In the genomic region with DNA sequence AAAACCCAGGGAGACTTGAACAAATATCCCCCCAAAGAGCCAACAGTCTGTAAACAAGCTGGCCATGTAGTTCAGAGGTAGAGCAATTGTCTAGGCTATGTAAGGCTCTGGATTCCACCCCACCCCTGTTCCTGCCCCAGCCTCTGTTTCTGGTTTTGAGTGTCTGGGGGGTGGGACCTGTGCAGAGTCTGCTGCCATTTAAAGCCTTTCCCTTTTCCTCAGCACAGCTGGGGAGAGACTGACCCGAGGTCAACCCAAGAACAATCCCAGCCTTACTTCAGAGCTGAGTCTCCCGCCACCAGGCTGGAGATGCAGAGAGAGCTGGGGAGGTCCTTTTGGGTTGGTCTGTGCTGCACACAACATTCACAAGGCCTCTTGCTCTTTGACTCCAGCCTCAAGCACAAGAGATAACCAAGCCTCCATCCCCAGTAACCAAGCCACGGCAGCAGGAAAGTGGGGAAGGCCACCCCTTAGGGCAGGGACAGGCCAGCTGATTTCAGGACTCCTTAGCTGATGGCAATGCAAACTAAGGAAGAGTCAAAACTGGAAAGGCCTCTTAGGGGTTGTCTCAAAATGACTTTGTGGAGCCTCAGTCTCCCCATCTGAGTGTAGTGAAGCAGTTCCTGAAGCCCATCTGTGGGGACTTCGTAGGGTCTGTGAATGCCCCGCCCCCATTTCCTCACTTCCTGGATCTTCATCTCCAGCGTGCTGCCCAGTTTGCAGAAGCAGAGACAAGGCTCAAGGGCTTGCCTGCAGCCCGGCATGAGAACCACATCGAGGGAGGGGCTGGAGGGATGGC, we compare ENCODE assay signal across 11 mouse cellular contexts. TPM values are rescaled to one million over a fixed set of nuclear protein-coding genes. Genes with fewer than 3 reads are reported as not detected.
A peak's percentile ranks its signal among the peaks of the same experiment; 100 is the strongest.
DNase-seq lines count a peak whose midpoint lies in the region; ATAC-seq and TF ChIP-seq lines count a peak whose summit lies in the region.
"Had no signal": no experiment of that assay in that cellular context is flagged by ENCODE, and none has a peak within 500 bp of the region (broad histone marks: within the 10 kb centered on the region; RNA-seq: fewer than 3 reads in every experiment).

No protein-coding gene starts in this region.

- TF ChIP-seq RAD21 in CH12.LX (IDR thresholded peaks at IDR 0.05; ENCODE audit: low read depth, low read length): no peak; the same call in 1 of the 2 replicates

- no peaks in the 10 kb centered on the region for H3K27me3 ChIP-seq in kidney, embryonic 16.5 days (ENCODE audit: insufficient read depth, low read length)
- H3K27me3 ChIP-seq in kidney, embryonic 14.5 days (ENCODE audit: control insufficient read depth, insufficient read depth, low read length): no peaks in the 10 kb centered on the region
- no peaks in the 10 kb centered on the region for H3K27me3 ChIP-seq in CH12.LX (replicated peaks)
- no peaks in the 10 kb centered on the region for H3K27me3 ChIP-seq in limb, embryonic 10.5 days (ENCODE audit: low read depth, poor library complexity, severe bottlenecking)
- H3K27me3 ChIP-seq: heart, embryonic 15.5 days had no signal

- 50% methylated on average over 8 of the region's 8 CpGs for WGBS in kidney, embryonic 16.5 days
- WGBS in kidney, embryonic 14.5 days: 55% methylated on average over 8 of the region's 8 CpGs
- WGBS in limb, embryonic 10.5 days: 53% methylated on average over 8 of the region's 8 CpGs

- TF ChIP-seq CTCF in CH12.LX (conservative IDR thresholded peaks at IDR 0.05 in 1 of 2, IDR thresholded peaks at IDR 0.05 in 1 of 2; ENCODE audit: low read depth in 2 of 2, low read length in 2 of 2): no peak

- H3K36me3 ChIP-seq in kidney, embryonic 16.5 days (ENCODE audit: insufficient read depth, low read length): no peaks in the 10 kb centered on the region
- no peaks in the 10 kb centered on the region for H3K36me3 ChIP-seq in kidney, embryonic 14.5 days (ENCODE audit: control insufficient read depth, insufficient read depth, low read length)
- no peaks in the 10 kb centered on the region for H3K36me3 ChIP-seq in CH12.LX (replicated peaks in 1 of 2; ENCODE audit: control insufficient read depth in 1 of 2, insufficient read depth in 1 of 2, low read length in 1 of 2)
- no peaks in the 10 kb centered on the region for H3K36me3 ChIP-seq in limb, embryonic 10.5 days
- H3K36me3 ChIP-seq: heart, embryonic 15.5 days had no signal

- no peak overlapping the region for H3K9ac ChIP-seq in kidney, embryonic 16.5 days (replicated peaks; ENCODE audit: low read length)
- H3K9ac ChIP-seq in kidney, embryonic 14.5 days (ENCODE audit: low read depth, low read length): no peak overlapping the region
- no peak overlapping the region for H3K9ac ChIP-seq in CH12.LX (ENCODE audit: insufficient read depth, low read depth)
- H3K9ac ChIP-seq: heart, embryonic 15.5 days had no signal

- DNase-seq in CH12.LX (ENCODE audit: extremely low read depth) (peak; percentile 86), R1 (ENCODE audit: low read depth, low spot score) (peak; percentile 69)
- peak; percentile 60 for DNase-seq in limb, embryonic 10.5 days (ENCODE audit: low spot score)
- no peak for DNase-seq in frontal cortex, postnatal 36 days (ENCODE audit: low spot score in 2 of 2)
- no peak for DNase-seq in kidney, postnatal 14 days
- DNase-seq in urinary bladder, adult 2 months (ENCODE audit: low spot score): no peak
- DNase-seq: lung, adult 18-20 months; right cerebral cortex, postnatal 4 days had no signal

- no peak for TF ChIP-seq POLR2A in CH12.LX (IDR thresholded peaks at IDR 0.05; ENCODE audit: low read depth, low read length)

- no peaks in the 10 kb centered on the region for H3K79me2 ChIP-seq in CH12.LX (replicated peaks; ENCODE audit: control insufficient read depth, extremely low read depth, insufficient read depth, poor library complexity, severe bottlenecking)

- 0 out of 2 replicates have a peak, but pooled peaks cover under 1% of the 10 kb centered on the region for H3K4me1 ChIP-seq in kidney, embryonic 16.5 days (ENCODE audit: insufficient read depth, low read length)
- no peaks in the 10 kb centered on the region for H3K4me1 ChIP-seq in kidney, embryonic 14.5 days (ENCODE audit: control insufficient read depth, insufficient read depth, low read length)
- H3K4me1 ChIP-seq in CH12.LX (ENCODE audit: control insufficient read depth in 1 of 2, insufficient read depth in 2 of 2): peaks cover 18 to 49% of the 10 kb centered on the region in 2 experiments
- H3K4me1 ChIP-seq in limb, embryonic 10.5 days: peaks cover 26% of the 10 kb centered on the region

- H3K27ac ChIP-seq in kidney, embryonic 16.5 days (ENCODE audit: low read length): no peak overlapping the region
- H3K27ac ChIP-seq in kidney, embryonic 14.5 days (ENCODE audit: low read depth, low read length): no peak overlapping the region
- peak overlapping the region; percentile 73 for H3K27ac ChIP-seq in CH12.LX (ENCODE audit: insufficient read depth, low read depth)
- H3K27ac ChIP-seq in limb, embryonic 10.5 days: peak overlapping the region; percentile 87
- H3K27ac ChIP-seq: heart, embryonic 15.5 days had no signal

- no peak overlapping the region for H3K4me3 ChIP-seq in kidney, embryonic 16.5 days (ENCODE audit: low read length)
- no peak overlapping the region for H3K4me3 ChIP-seq in kidney, embryonic 14.5 days (ENCODE audit: low read length)
- no peak overlapping the region for H3K4me3 ChIP-seq in CH12.LX (replicated peaks in 1 of 3; ENCODE audit: low read depth in 2 of 3, low read length in 2 of 3, poor library complexity in 1 of 3)
- no peak overlapping the region for H3K4me3 ChIP-seq in limb, embryonic 10.5 days
- H3K4me3 ChIP-seq: heart, embryonic 15.5 days had no signal

- dilution Hi-C loops in CH12.LX (cut with MboI; ENCODE audit: extremely low pct_ligation_motif_present, extremely low pct_unique_long_range_greater_than_20kb, low sequenced_read_pairs): no loop called here

- H3K4me2 ChIP-seq in kidney, embryonic 16.5 days (replicated peaks; ENCODE audit: low read depth, low read length): no peak overlapping the region
- no peak overlapping the region for H3K4me2 ChIP-seq in kidney, embryonic 14.5 days (replicated peaks; ENCODE audit: low read depth, low read length)
- H3K4me2 ChIP-seq in CH12.LX (ENCODE audit: insufficient read depth, low read depth, poor library complexity, severe bottlenecking): no peak overlapping the region
- H3K4me2 ChIP-seq: heart, embryonic 15.5 days had no signal

- peak; percentile 49; the same call in 1 of the 2 replicates for ATAC-seq in kidney, embryonic 16.5 days (ENCODE audit: low FRiP score, low TSS enrichment)
- no peak for ATAC-seq in kidney, embryonic 14.5 days (ENCODE audit: low FRiP score, low TSS enrichment)

- no peaks in the 10 kb centered on the region for H3K9me3 ChIP-seq in kidney, embryonic 16.5 days (ENCODE audit: low read length)
- H3K9me3 ChIP-seq in kidney, embryonic 14.5 days (ENCODE audit: control insufficient read depth, low read length): no peaks in the 10 kb centered on the region
- H3K9me3 ChIP-seq in CH12.LX (replicated peaks; ENCODE audit: low read length): no peaks in the 10 kb centered on the region
- no peaks in the 10 kb centered on the region for H3K9me3 ChIP-seq in limb, embryonic 10.5 days (replicated peaks)
- H3K9me3 ChIP-seq: heart, embryonic 15.5 days had no signal

- in situ Hi-C loops in CH12.LX (cut with MboI; ENCODE audit: low pct_ligation_motif_present, low pct_unique_long_range_greater_than_20kb, low sequenced_read_pairs): no loop called here

- TF ChIP-seq EP300 in CH12.LX (IDR thresholded peaks at IDR 0.05; ENCODE audit: low read length): peak; percentile 90

TF ChIP-seq in CH12.LX, 34 proteins besides CTCF, POLR2A, EP300 and RAD21 (continues in another document):
- TF ChIP-seq TBP (conservative IDR thresholded peaks at IDR 0.05; ENCODE audit: low read depth, low read length) (no peak), NELFE (IDR thresholded peaks at IDR 0.05; ENCODE audit: low read depth, low read length) (peak; percentile 18; the same call in 1 of the 2 replicates), USF1 (IDR thresholded peaks at IDR 0.05; ENCODE audit: low read depth, low read length) (no peak), MXI1 (IDR thresholded peaks at IDR 0.05; ENCODE audit: low read depth, low read length) (peak; percentile 72), TCF12 (IDR thresholded peaks at IDR 0.05; ENCODE audit: low read depth, low read length) (peak; percentile 88), CHD1 (IDR thresholded peaks at IDR 0.05; ENCODE audit: low read depth, low read length) (no peak), ETS1 (conservative IDR thresholded peaks at IDR 0.05; ENCODE audit: low read depth, low read length) (peak; percentile 86), SIN3A (IDR thresholded peaks at IDR 0.05; ENCODE audit: low read length) (peak; percentile 56; the same call in 1 of the 2 replicates), MAFK (IDR thresholded peaks at IDR 0.05; ENCODE audit: insufficient replicate concordance, low read length) (0 out of 2 replicates have a peak, but pooled peaks have one; percentile 56), E2F4 (IDR thresholded peaks at IDR 0.05; ENCODE audit: insufficient replicate concordance, low read depth, low read length) (no peak), ZMIZ1 (IDR thresholded peaks at IDR 0.05; ENCODE audit: low read depth, low read length) (0 out of 2 replicates have a peak, but pooled peaks have one; percentile 36), POLR2AphosphoS2 (IDR thresholded peaks at IDR 0.05; ENCODE audit: low read depth, low read length) (no peak), ZC3H11A (IDR thresholded peaks at IDR 0.05; ENCODE audit: low read depth, low read length) (no peak), GABPA (IDR thresholded peaks at IDR 0.05; ENCODE audit: insufficient replicate concordance, low read depth, low read length) (no peak), IRF4 (IDR thresholded peaks at IDR 0.05; ENCODE audit: low read depth, low read length) (peak; percentile 97)

RNA-seq across cellular contexts. Expression of gene Ddit4, which starts 15.4 kb away (rescaled TPM):
- polyA plus RNA-seq in kidney, embryonic 16.5 days (2015; fragmentation: Nextera tagmentation; extraction: Ambion mirVana): 30.6 and 31.9 TPM in 2 replicates
- 1.8 and 2.9 TPM in 2 replicates for polyA plus RNA-seq in kidney, embryonic 14.5 days (2014; fragmentation: Nextera tagmentation; extraction: Ambion mirVana)
- total RNA-seq in CH12.LX (2012; rRNA removed) (45.7 and 136 TPM in 2 replicates), CH12.LX (2014; rRNA removed) (37.5 and 50.6 TPM in 2 replicates)
- polyA plus RNA-seq in CH12.LX (2012; ENCODE audit: insufficient read length, low read depth): 38.9 and 39.5 TPM in 2 replicates
- 30.3 and 58.7 TPM in 2 replicates for polyA plus RNA-seq in limb, embryonic 10.5 days (2016; fragmentation: Nextera tagmentation; extraction: Ambion mirVana)
- polyA plus RNA-seq in urinary bladder, adult 2 months (2012; rRNA removed): 20.6 and 30.7 TPM in 2 replicates

RNA-seq across cellular contexts. Expression of gene Dnajb12, which starts 56.9 kb away (rescaled TPM):
- 30.1 and 32.9 TPM in 2 replicates for polyA plus RNA-seq in kidney, embryonic 16.5 days (2015; fragmentation: Nextera tagmentation; extraction: Ambion mirVana)
- 24.6 and 36.0 TPM in 2 replicates for polyA plus RNA-seq in kidney, embryonic 14.5 days (2014; fragmentation: Nextera tagmentation; extraction: Ambion mirVana)
- total RNA-seq in CH12.LX (2012; rRNA removed): 17.0 and 21.5 TPM in 2 replicates
- 13.1 and 13.9 TPM in 2 replicates for total RNA-seq in CH12.LX (2014; rRNA removed)
- 30.3 and 35.9 TPM in 2 replicates for polyA plus RNA-seq in CH12.LX (2012; ENCODE audit: insufficient read length, low read depth)
- 25.8 and 28.2 TPM in 2 replicates for polyA plus RNA-seq in limb, embryonic 10.5 days (2016; fragmentation: Nextera tagmentation; extraction: Ambion mirVana)
- 34.9 and 44.7 TPM in 2 replicates for polyA plus RNA-seq in urinary bladder, adult 2 months (2012; rRNA removed)

Comparison
In these comparisons a context has a peak if more than half of its experiments do, and no peak if none do; other contexts are left out.
1. H3K27ac ChIP-seq: peak in CH12.LX (single experiment) and limb, embryonic 10.5 days (single experiment); none in kidney, embryonic 16.5 days (single experiment) and kidney, embryonic 14.5 days (single experiment).
2. DNase-seq: peak in CH12.LX (single experiment), R1 (single experiment) and limb, embryonic 10.5 days (single experiment); none in frontal cortex, postnatal 36 days (0 of 2), kidney, postnatal 14 days (single experiment) and urinary bladder, adult 2 months (single experiment).